Mouse (Mus musculus) common myeloid progenitor, adult 5-6 weeks (primary cell): Measurements from ENCODE around the gene Chmp2a. TPM values are rescaled to one million over a fixed set of nuclear protein-coding genes. Genes with fewer than 3 reads are reported as not detected.
"Not testable (repeated sequence)": the region's sequence is repeated elsewhere in the genome, so short reads cannot be mapped to it uniquely, and the experiment has no call there.

Experiments
- ATAC-seq: replicated peaks from 2 replicates; pipeline ENCODE4 v1.8.0; 2016; ENCODE audit warnings: low read depth, mild to moderate bottlenecking, moderate TSS enrichment, inconsistent platforms; ENCODE audit not compliant: poor library complexity, severe bottlenecking
- total RNA-seq: library from RNA; stranded (forward); fragments of 200-1000, 187-1606 nt; gene quantifications from 2 replicates; pipeline ENCODE4 v1.2.3, GENCODE M21; 2017

Chmp2a gene
- 147 and 158 TPM in 2 replicates for total RNA-seq

DNA sequence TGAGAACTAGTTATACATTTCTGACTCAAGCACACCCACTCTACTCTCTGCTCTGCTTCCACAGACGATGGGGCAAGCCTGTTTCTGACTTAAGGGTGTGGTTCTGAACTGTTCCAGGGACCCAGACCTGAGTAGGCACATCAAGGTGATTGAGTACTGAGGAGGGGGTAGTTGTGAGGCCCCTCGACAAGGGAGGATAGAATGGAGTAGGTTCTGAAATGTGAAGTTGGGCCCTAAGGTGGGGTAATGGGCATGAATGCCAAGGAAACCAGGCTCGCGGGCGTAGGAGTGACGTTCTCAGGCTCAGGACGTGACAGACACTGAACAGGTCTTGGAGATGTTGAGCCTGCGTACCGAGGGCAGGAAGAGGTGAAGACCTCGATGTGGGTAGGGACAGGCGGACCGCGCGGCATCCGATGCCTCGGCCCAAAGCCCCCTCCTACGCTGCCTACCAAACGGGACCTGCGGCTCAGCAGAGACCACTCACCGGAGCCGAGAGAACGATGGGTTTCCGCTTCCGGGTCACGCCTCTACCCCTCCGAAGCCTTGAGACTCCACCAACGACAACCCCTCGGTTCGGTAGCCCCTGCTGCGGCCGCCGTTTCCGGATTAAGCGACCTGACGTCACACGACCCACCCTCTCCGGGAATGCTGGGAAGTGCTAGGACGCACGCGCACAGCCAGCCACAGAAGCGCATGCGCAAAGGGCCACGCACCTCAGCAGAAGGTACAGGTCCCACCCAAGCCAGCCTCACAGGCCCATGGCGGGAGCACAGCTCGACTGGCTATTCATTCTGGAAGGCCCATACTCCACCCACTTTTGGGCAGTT is at the start of gene Chmp2a:
TSS of gene Chmp2a (minus strand) at position 660 of the 830 bp plus-strand sequence.
- ATAC-seq: peak; percentile 61

DNA sequence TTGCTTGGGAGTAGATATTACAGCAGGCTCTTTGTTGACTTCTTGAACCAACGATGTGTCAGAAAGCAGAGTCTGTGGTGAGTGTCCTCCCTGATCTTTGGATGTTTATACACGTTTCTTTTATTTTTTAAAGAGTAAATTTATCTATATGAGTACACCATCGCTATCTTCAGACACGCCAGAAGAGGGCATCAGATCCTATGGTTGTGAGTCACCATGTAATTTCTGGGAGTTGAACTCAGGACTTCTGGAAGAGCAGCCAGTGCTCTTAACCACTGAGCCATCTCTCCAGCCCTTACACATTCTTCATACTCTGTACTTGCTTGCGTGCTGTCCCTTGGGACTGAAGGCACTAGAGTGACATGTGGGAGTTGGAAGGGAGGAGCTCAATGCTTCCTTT is 37.7 kb upstream of the Chmp2a start:
- no peak for ATAC-seq

DNA sequence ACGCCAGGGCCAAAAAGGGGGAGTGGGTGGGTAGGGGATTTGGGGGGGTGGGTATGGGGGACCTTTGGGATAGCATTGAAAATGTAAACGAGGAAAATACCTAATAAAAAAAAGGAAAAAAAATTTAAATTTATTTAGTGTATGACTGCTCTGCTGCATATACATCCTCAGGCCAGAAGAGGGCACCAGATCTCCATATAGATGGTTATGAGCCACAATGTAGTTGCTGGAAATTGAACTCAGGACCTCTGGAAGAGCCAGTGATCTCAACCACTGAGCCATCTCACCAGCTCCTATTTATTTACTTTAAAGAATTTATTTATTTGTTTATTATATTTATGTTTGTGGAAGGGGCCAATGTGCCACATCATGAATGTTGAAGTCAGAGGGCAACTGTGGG is 28.8 kb upstream of the Chmp2a start:
- ATAC-seq: not testable (repeated sequence)

GRCm38 (mm10) chr7:13059536-13059935 is 24.9 kb upstream of the Chmp2a start:
- ATAC-seq: no peak

DNA sequence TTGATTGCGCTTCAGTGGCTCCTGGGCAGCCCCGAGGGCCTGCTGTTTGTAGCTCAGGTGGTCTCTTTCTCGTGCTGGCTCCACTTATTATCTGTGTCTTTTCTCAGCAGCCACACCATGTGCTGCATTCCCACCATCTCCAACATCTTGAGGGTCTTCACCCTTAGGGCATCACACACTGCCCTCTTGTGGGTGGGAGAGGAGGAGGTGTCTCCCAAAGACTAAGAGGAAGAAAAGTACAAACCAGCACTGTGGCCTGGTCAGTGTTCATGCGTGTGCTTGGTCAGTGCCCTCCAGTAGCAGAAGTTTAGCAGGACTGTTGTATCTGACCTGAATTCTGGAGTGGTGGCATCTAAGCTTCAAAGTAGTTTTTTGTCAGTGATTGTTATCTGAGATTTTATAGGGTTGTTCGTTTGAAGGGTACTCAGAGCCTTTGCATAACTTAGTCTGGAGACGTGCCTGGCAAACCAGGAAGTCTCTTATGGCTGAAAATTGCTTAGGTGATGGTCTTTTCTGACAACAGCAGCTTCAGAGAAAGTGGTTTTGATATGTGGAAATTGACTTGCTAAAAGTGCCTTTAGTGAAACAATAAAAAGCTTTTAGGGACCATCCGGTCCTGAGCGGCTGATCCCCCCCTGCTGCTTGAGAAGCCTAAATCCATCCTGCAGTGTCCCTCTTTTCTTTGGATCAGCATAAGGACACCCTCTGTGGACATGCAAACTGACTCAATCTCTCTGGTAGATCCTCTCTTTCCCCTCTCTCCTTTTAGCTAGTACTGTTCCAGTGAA is 22.5 kb upstream of the Chmp2a start:
- no peak for ATAC-seq

DNA sequence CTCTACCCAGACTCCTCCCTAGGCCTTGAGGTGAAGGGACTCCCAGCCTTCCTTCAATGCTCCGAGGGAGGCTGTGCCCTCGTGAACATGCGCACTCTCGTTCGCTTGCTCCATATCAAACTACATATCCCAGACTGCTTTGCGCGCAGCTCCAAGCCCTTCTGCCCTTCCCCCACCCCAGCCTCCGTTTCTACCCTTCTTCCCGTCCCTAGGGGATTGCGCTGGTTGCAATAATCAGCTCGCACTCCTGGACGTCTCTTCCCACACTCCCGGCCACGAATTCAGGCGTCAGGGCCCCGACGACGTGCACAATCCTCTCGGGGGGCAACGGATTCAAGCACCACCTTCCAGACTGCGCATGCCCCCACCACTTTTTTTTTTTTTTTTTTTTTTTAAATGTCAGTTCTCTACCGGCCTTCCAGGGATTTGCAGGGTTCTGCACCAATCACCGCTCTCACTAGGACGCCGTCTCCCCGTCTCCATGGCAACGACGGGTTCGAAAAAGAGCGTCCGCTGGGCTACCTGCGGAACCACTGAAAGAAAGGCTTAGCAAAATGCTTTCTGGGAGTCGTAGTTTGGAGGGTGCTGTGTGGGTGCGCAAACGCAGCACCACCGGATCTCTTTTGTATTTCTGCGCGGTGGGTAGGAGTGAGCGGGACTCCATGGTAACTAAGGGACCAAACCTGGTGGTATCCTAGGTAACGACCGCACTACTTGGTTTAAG is 19.8 kb upstream of the Chmp2a start, which contains the start of gene Mzf1:
TSS of gene Mzf1 (minus strand) at position 478 of the 724 bp plus-strand sequence.
- ATAC-seq: peak; percentile 90

- ATAC-seq: no peak
Observed at GRCm38 (mm10) chr7:13053961-13054286, 19.3 kb upstream of the Chmp2a start.

DNA sequence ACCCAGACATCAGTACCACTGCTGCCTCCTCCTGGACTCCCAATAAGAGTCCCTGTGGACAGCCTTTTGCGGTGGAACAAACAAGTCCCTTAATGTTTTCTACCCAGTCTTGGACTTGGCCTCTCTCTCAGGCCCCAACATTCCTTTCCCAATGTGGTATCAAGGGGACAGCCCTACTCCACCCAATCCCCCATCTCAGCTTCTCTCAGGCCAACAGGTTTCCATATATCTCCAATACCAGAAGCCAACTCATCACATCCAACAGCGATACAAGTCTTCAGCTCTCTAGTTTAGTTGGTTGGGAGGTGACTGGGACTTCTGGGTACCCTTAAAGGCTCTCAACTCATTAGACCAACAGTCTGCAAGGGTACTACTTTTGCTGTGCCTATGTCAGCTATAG is 18.9 kb upstream of the Chmp2a start:
- ATAC-seq: no peak

- ATAC-seq: no peak
Observed at GRCm38 (mm10) chr7:13053001-13053400, 18.4 kb upstream of the Chmp2a start.

DNA sequence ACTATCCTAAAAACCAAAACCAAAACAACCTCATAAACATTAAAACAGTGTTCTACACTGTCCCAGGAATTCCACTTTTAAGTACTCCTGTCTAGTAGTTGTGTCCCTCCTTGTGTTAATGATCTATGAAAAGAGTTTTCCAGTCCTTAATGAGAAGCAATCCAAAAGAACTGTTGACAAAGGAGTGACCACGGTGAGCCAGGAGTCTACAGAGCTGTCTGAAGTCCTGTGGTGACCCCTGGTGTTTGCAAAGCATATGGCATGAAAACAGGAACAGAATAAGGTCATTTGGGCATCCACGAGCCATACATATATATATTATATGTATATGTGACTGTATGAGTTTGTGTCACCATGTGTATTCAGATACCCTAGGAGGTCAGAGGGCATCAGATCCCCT is 11.5 kb upstream of the Chmp2a start:
- peak; percentile 92 for ATAC-seq

GRCm38 (mm10) chr7:13044254-13044625 is 9.6 kb upstream of the Chmp2a start:
- peak; percentile 16; the same call in 1 of the 2 replicates for ATAC-seq

DNA sequence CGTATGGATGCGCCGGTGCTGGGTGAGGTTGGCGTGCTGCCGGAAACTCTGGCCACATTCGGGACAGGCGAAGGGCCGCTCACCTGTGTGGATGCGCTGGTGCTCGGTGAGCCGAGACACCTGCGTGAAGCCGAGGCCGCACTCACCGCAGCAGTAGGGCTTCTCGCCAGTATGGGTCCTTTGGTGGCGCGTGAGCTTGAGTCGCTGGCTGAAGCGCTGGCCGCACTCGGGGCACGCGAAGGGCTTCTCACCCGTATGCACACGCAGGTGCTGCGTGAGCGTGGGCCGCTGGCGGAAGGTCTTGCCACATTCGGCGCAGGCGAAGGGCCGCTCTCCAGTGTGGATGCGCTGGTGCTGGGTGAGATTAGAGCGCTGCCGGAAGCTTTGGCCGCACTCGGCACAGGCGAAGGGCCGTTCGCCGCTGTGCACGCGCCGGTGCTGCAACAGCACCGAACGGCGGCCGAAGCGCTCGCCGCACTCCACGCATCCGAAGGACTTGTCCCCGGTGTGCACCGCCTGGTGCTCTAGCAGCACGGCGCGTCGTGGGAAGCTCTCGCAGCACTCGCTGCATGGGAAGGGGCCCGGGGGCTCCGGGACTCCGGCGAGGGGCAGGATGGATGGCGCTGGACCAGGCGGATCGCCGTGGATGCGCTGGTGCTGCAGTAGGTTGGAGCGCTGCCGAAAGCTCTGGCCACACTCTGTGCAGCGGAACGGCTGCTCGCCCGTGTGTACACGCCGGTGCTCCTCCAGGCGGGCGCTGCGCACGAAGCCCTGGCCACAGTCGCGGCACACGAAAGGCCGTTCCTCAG is 9.0 kb upstream of the Chmp2a start:
- peak; percentile 28 for ATAC-seq

DNA sequence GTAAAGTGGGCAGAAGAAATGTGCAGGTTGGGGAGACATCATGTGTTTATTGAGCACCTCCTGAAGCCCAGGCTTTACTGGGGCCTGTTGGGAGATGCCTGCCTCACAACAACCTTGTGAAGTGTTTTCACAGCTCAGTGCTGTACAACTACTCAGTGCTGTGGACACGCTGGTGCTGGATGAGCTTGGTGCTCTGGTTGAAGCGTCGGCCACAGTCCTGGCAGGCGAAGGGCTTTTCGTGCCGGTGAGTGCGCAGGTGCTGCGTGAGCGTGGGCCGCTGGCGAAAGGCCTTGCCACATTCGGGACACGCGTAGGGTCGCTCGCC is 8.5 kb upstream of the Chmp2a start:
- ATAC-seq: no peak

DNA sequence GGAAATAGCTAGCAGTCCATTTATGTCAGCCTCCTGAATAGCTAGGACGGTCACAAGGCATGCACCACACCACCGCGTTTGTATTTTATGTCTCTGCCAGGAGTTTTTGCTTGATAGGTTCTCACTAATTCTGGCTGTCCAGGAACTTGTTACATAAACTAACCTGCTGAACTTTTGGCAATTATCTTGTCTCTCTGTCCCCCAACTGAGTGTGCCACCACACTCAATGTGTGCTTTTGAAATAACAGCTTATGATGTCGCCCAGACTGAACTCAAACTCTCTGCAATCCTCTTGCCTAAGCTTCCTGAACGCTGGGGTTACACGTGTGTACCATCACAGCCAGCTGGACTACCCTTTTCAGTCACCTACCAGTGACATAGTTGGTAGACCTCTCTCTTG is 7.9 kb upstream of the Chmp2a start:
- ATAC-seq: no peak

GRCm38 (mm10) chr7:13041256-13041655 is 6.6 kb upstream of the Chmp2a start:
- no peak for ATAC-seq

DNA sequence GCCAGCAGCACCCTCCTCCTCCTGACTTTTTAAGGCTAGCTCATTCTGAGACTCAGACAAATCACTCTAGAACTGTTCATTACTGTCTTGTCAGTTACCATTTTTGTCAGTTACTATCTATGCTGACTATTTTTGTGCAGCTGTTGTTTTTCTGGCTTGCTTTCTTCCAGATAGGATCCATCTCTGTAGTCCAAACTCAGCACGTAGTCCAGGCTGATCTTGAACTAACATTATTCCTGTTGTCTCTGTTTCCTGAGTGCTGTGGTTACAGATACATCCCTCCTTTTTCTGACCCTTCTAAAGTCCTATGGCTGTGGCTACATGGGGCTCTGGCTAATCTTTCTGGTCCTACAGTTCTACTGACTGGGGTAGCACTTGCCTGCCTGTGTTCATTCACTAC is 4.6 kb upstream of the Chmp2a start:
- ATAC-seq: no peak

DNA sequence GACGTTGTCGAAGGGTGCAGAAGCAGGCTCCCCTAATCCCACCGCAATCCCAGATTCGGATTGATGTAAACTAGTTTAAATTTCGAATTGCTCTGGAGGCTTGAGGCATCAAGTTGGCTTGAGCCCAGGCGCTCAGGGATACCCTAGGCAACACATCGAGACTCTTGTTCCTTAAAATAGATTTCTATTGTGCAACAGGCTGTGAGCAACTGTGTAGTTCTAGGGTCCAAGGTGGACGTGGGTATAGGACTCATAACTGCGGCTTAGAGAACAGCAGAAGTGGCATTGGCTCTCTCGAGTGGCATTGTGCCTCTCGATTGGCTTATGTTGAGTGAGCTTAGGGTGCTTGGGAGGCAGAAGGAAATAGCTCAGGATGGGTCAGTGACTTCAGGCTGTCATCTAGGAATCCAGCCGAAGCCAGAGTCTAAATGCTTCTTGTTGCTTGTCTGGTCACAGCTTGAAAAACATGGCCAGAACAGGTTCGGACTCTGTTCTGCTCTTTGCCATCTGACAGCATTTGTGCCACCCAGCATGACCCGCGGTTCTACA is 4.1 kb upstream of the Chmp2a start:
- peak; percentile 20 for ATAC-seq

GRCm38 (mm10) chr7:13037901-13038555 is 3.4 kb upstream of the Chmp2a start, which contains the start of gene Ube2m:
Gene Ube2m (minus strand): TSS chr7:13038275.
- peak; percentile 53 for ATAC-seq

DNA sequence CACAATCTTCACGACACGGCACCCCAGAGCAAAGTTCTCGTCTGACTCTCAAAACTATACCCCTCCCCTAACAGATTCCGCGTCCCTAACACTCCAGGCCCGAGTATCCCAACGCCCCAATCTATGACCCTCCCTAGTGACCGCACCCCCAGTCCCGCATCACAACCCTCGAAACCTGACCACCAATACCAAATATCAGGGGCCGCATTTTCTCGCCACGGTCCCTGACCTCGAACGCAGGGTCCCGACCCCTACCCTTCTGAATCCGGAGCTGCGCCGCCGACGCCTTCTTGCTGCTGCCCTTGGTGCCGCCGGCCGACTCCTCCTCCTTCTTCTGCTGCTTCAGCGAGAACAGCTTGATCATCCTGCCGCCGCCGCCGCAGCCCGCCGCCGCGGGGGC is 2.8 kb upstream of the Chmp2a start:
- no peak for ATAC-seq
